Mouse (Mus musculus) cerebellum, postnatal 25 days (tissue): ENCODE results near the gene Ebf3.

ENCODE experiments used
- DNase-seq, 2 experiments: peaks; one replicate each; pipeline ENCODE4 v3.0.0; 2021; ENCODE audit warnings: mixed read lengths in 2 of 2

Ebf3 gene

DNA sequence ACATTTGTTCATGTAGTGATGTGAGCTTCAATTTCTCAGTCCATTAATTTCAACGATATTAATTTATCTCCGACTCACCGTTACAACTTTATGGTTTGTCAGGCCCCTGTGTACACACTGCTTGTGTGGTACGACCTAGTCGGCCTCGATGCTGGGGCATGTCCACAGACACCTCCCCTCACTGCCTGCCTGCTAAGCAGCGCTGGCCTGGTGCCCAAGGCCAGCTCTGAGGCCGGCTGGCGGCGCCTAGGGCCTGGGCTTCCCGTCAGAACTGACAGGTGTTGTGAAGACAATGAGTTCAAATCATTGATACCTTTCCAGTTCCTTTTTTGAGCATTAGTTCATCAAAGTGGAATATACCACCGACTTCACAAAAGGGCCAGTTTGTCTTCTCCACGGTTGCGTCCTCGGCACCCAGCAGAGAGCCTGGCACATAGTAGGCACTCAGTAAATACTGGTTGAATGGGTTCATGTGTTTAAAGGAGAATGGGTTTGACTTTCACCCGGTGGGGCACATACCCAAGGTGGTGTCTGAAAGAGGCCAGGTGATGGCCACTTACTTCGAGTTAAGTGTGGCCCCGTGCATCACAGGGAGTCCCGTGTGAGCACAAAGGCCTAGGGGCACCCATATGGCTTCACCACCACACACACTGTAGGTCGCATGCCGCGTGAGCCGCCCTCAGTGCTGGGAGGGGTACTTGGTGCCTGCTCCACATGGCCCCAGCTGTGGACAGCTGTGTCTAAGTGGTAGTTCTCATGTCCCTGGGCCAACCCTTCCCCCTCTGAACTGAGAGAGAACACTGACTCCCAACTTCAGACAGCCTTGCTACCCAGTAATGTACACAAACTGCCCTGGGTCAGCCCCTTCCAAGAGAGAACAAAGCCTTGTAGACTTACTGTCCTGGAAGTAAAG lies 116.9 kb downstream of the Ebf3 start:
- DNase-seq = peak in 1 of 2 experiments; percentile 43

GRCm38 (mm10) chr7:137196536-137196935 lies 117.7 kb downstream of the Ebf3 start:
- no peak for DNase-seq

GRCm38 (mm10) chr7:137192776-137193278 lies 121.4 kb downstream of the Ebf3 start:
- no peak for DNase-seq

- DNase-seq = no peak
Observed at GRCm38 (mm10) chr7:137191889-137192288, 122.4 kb downstream of the Ebf3 start.

DNA sequence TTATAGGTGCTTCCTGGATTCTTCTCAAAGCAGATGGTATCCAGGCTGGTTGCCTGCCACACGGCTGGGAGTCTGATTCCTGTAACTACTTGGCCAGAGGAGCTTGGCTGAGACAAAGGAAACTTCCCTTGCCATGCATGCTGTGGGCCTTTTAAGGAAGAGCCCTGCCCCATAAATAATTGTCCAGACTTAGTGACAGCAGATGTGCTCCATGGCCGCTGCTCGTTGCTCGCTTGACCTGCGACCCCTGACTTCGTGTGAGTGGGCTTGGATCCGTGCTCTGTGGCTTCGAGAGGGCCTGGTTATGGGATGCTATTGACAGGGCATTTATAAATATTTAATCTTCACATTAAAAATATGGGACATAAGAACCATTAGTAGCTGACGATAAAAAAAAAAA lies 142.0 kb downstream of the Ebf3 start:
- DNase-seq = no peak

DNA sequence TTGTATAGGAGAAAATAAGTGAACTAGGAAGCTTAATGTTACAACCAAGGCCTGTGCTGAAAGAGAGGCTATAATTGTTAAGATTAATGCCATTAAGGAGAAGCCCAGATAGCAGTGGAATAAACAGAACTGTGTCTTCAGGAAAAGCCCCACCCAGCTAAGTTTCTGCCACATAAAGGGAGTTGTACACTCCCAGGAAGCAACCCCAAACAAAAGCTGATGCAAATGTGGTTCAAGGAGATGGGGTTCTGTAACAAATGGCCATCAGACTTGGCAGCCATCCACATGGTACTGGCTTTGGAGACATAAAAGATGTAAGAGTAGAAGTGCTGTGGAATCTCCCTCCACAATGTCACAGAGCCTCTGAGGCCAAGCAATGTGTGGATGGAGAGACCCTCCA lies 155.2 kb downstream of the Ebf3 start:
- DNase-seq = no peak

- no peak for DNase-seq
Observed at GRCm38 (mm10) chr7:137154623-137155022, 159.6 kb downstream of the Ebf3 start.

- no peak for DNase-seq
Observed at GRCm38 (mm10) chr7:137151854-137152253, 162.4 kb downstream of the Ebf3 start.

- peak in 1 of 2 experiments; percentile 25 for DNase-seq
Observed at GRCm38 (mm10) chr7:137147101-137147500, 167.1 kb downstream of the Ebf3 start.
